Mouse (Mus musculus) neural tube, embryonic 15.5 days (tissue): ENCODE results near the gene Gm49450. TPM values are rescaled to one million over a fixed set of nuclear protein-coding genes. Genes with fewer than 3 reads are reported as not detected.
"Not testable (repeated sequence)": the region's sequence is repeated elsewhere in the genome, so short reads cannot be mapped to it uniquely, and the experiment has no call there.

Source experiments
- ATAC-seq: fragments of 200-750 bp; cut with Nextera tagmentation; 2 replicates; pipeline ENCODE4 v1.8.0; 2017; ENCODE audit warnings: mild to moderate bottlenecking, moderate TSS enrichment, moderate library complexity; ENCODE audit not compliant: low FRiP score
- H3K27ac ChIP-seq: fragments of 300-500 bp; sonication (generic); replicated peaks from 2 replicates; pipeline ENCODE4 v1.5.1; 2015; ENCODE audit warnings: mild to moderate bottlenecking, inconsistent platforms
- H3K27me3 ChIP-seq: fragments of 300-500 bp; sonication (generic); replicated peaks from 2 replicates; pipeline ENCODE4 v1.6.1; 2015; ENCODE audit warnings: inconsistent platforms
- H3K36me3 ChIP-seq: fragments of 300-500 bp; sonication (generic); 2 replicates; pipeline ENCODE4 v1.6.1; 2015; ENCODE audit warnings: inconsistent platforms
- H3K4me1 ChIP-seq: fragments of 300-500 bp; sonication (generic); 2 replicates; pipeline ENCODE4 v1.6.1; 2015; ENCODE audit warnings: inconsistent platforms
- H3K4me2 ChIP-seq: fragments of 300-500 bp; sonication (generic); 2 replicates; pipeline ENCODE4 v1.6.1; 2015; ENCODE audit warnings: inconsistent platforms, mild to moderate bottlenecking, moderate library complexity
- H3K4me3 ChIP-seq: fragments of 300-500 bp; sonication (generic); replicated peaks from 2 replicates; pipeline ENCODE4 v1.5.1; 2015; ENCODE audit warnings: mild to moderate bottlenecking, inconsistent platforms
- H3K9ac ChIP-seq: fragments of 300-500 bp; sonication (generic); replicated peaks from 2 replicates; pipeline ENCODE4 v1.6.1; 2015; ENCODE audit warnings: mild to moderate bottlenecking, inconsistent platforms
- H3K9me3 ChIP-seq: fragments of 300-500 bp; sonication (generic); replicated peaks from 2 replicates; pipeline ENCODE4 v1.6.1; 2016; ENCODE audit warnings: inconsistent platforms
- WGBS: fragments of 180-500 bp; shearing (Covaris S2); methylation state at CpG from one replicate; pipeline ENCODE4 v1.1.7; 2015; ENCODE audit warnings: mixed read lengths; 5-methylcytosine and 5-hydroxymethylcytosine counted together
- polyA plus RNA-seq: library from polyadenylated mRNA; unstranded; fragments of >200 nt; fragmentation: Nextera tagmentation; extraction: Ambion mirVana; gene quantifications from 2 replicates; pipeline ENCODE4 v1.2.1, GENCODE M21; 2015

Gene Gm49450
- polyA plus RNA-seq, 1 experiment from 2014 or later: not detected

DNA sequence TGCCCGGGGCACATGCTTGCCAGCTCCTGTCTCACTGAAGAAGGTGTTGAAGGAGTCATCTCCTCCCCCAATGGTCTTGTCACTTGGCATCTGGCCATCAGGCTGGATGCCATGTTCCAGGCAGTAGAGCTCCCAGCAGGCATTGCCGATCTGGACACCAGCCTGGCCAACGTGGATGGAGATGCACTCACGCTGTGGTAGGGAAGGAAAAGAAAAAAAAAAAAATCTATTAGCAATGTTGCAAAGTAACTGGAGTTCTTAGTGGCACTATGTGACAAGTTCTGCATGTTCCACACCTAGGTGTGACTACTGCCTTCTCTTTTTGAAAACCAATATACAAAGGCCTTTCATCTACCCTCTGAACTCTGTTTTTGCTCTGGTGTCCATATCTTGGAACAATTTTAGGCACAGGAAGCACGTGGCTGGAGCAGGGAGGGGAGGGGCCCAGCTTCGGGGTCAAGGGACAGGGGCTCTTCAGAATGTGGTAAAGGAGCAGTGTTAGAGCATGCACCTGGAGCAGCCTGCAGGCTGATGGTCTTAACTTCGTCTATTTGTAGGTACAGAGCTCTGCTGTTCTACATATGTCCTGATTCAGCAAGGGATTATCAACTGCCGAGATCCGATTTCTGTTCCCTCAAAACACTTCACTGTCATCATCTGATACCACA lies 20.2 kb downstream of the Gm49450 start:
- 18% methylated on average over 8 of the region's 9 CpGs for WGBS

DNA sequence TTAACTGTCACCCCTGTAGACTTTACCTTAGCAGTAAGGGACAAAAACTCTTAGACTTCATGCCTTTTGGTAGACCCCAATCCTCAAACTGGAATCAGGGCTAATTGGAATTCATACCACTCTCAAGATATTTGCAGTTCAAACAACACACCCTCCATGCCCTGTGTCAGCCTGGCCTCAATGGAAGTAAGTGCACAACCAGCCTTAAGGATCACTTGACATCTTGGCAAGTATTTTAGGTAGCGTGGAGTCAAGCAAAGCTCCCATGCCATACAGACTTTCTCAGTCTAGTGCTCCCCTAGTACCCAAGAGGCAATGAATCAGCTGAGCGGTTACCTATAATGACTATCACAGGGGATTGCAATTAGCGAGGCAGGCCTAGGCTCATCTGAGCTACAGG lies 22.4 kb downstream of the Gm49450 start:
- 57% methylated on average over 3 of the region's 3 CpGs for WGBS
- no peak overlapping the region for H3K27ac ChIP-seq

More for the DNA sequence above, 20.2 kb downstream of the Gm49450 start:
- not testable (repeated sequence) for H3K9me3 ChIP-seq, H3K36me3 ChIP-seq, ATAC-seq, H3K27me3 ChIP-seq
- Histone ChIP-seq H3K27ac (peak overlapping the region; percentile 99), H3K4me2 (peak overlapping the region; percentile 66), H3K4me3 (peak overlapping the region; percentile 72), H3K4me1 (peaks cover 36% of the 10 kb centered on the region), H3K9ac (peak overlapping the region; percentile 90)

DNA sequence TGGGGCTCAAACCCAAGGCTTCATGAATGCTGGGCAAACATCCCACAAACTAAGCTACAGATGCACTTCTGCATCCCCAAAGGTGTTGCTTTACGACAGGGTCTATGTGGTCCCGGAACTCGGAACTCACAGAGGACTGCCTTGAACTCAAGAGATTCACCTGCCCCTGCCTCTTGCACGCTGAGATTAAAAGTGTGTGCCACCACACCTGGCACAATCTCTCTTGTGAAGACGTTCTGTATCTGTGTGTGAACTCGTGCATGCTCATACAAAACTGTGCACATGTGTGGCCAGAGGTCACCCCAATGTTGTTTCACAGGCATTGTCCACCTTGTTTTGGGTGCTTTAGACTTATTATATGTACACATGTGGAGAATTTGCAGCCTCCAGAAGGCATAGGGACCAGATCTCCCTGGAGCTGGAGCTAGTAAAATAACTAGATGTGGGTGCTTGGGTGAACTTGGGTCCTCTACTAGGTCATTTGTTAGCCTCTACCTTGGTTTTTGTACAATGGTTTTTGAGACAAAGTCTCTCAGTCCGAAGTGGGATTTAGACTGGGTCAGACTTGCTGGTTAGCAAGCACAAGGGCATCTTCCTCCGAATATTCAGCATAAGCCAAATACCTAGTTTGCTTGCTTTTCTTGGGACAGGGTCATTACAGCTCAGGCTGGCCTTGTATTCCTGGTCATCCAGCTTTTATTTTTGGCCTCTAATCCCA lies 23.2 kb downstream of the Gm49450 start:
- Histone ChIP-seq H3K4me1 (peaks cover 27% of the 10 kb centered on the region), H3K4me3 (no peak overlapping the region), H3K9me3 (no peaks in the 10 kb centered on the region), H3K27me3 (no peaks in the 10 kb centered on the region), H3K36me3 (peaks cover 3% of the 10 kb centered on the region; the same call in 1 of the 2 replicates), H3K27ac (no peak overlapping the region), H3K4me2 (no peak overlapping the region), H3K9ac (no peak overlapping the region)
- 56% methylated on average over 8 of the region's 8 CpGs for WGBS
- ATAC-seq: no peak

More for the DNA sequence above, 22.4 kb downstream of the Gm49450 start:
- no peaks in the 10 kb centered on the region for H3K9me3 ChIP-seq
- H3K27me3 ChIP-seq: no peaks in the 10 kb centered on the region
- peak overlapping the region; percentile 25 for H3K4me2 ChIP-seq
- H3K4me1 ChIP-seq: peaks cover 35% of the 10 kb centered on the region
- no peak overlapping the region for H3K4me3 ChIP-seq
- ATAC-seq: no peak
- H3K36me3 ChIP-seq: peaks cover 3% of the 10 kb centered on the region; the same call in 1 of the 2 replicates
- peak overlapping the region; percentile 26; the same call in 1 of the 2 replicates for H3K9ac ChIP-seq

DNA sequence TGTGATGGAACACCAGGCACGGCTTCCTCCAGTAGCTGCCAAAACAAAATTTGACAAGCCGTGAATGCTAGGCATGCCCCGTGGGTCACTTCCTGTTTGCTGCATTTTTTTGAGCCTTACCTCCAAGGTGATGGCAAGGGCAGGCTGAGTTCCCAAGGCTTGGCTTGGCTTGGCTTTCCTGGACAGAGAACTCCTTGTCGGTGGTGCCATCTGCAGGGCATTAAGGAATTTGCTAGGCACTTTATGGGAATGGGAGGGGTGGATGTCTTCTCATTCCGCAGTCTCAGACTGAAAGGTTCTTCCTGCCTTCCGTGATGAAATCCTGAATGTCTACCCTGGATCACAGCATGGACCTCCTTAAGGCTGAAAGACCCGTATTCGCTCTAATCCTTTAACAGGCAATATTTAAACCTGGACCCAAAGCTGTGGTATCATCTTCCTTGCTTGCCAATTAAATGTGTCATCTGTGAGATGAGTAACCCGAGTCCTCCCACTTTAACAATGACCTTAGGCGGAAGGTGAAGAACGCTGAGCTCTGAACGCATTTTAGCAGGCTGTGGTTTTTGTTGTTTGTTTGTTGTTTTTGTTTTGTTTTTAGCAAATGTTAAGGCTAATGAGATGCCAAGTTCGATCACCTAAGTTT lies 24.6 kb downstream of the Gm49450 start:
- Histone ChIP-seq H3K27me3 (no peaks in the 10 kb centered on the region), H3K9me3 (no peaks in the 10 kb centered on the region), H3K27ac (no peak overlapping the region), H3K4me3 (no peak overlapping the region), H3K36me3 (peaks cover 3% of the 10 kb centered on the region; the same call in 1 of the 2 replicates), H3K4me2 (peak overlapping the region; percentile 22; the same call in 1 of the 2 replicates), H3K9ac (peak overlapping the region; percentile 31; the same call in 1 of the 2 replicates), H3K4me1 (peaks cover 25% of the 10 kb centered on the region)
- peak; percentile 54 for ATAC-seq
- 17% methylated on average over 13 of the region's 13 CpGs for WGBS

DNA sequence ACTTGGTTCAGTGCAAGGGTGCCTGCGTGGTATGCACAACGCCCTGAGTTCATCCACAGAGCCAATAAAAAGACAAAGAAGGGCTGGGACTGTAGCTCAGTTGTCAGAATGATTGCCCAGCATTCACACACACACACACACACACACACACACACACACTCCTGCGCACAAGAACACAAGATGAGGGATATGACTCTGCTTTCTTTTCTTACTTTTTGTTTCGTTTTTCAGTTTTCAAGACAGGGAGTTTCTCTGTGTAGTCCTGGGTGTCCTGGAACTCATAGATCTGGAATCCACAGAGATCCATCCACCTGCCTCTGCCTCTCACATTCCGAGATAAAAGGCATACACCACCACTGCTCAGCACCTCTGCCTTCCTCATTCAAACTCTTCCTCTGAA lies 25.8 kb downstream of the Gm49450 start:
- H3K27ac ChIP-seq: no peak overlapping the region
- H3K9ac ChIP-seq: no peak overlapping the region
- WGBS: 80% methylated on average over 5 of the region's 5 CpGs
- H3K9me3 ChIP-seq: no peaks in the 10 kb centered on the region
- peaks cover 3% of the 10 kb centered on the region; the same call in 1 of the 2 replicates for H3K36me3 ChIP-seq
- H3K4me3 ChIP-seq: no peak overlapping the region
- ATAC-seq: no peak
- no peaks in the 10 kb centered on the region for H3K27me3 ChIP-seq
- H3K4me2 ChIP-seq: no peak overlapping the region
- peaks cover 21% of the 10 kb centered on the region for H3K4me1 ChIP-seq

DNA sequence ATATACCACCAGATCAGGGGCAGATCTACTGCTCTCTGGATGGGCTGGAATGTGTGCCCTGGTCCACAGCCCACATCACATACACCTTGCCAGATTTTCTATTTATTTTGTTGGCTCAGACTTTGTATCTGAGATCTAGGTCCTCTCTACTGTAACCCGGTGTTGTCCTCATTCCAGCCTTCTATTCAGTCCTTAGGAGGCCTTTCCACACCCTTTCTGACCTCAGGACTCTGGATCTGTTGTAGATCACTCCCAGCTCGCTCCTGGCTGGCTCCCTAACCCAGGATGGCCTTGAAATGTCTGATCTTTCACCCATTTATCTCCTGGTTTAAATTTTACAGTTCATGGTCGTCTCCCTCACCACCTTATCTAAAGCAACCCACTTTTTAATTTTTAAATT lies 28.7 kb downstream of the Gm49450 start:
- Histone ChIP-seq H3K4me1 (peaks cover 9% of the 10 kb centered on the region), H3K9me3 (no peaks in the 10 kb centered on the region), H3K36me3 (no peaks in the 10 kb centered on the region), H3K27me3 (no peaks in the 10 kb centered on the region), H3K4me2 (no peak overlapping the region), H3K9ac (no peak overlapping the region), H3K27ac (no peak overlapping the region), H3K4me3 (no peak overlapping the region)
- ATAC-seq: no peak
- WGBS: 84% methylated on average over 3 of the region's 3 CpGs

DNA sequence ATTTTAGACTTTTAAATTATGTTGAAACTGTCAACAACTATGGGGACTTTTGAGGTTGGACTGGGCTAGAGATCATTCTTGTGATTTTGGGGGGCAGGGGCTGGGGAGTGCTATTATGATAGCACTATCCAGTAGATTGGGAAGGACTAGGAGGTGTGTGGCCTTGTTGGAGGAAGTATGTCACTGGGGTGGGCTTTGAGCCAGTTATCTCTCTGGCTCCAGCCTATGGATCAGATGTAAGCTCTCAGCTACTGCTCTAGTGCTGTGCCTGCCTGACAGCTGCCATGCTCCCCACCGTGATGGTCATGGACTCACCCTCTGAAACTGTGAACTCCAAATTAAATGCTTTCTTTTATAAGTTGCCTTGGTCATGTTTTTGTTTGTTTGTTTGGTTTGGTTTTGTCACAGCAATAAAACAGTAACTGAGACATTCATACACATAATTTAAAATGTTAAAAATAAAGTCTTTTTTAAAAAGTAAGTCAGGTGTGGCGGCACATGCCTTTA lies 30.3 kb downstream of the Gm49450 start:
- H3K9me3 ChIP-seq: no peaks in the 10 kb centered on the region
- H3K4me2 ChIP-seq: no peak overlapping the region
- no peak overlapping the region for H3K27ac ChIP-seq
- H3K36me3 ChIP-seq: no peaks in the 10 kb centered on the region
- peaks cover 6% of the 10 kb centered on the region for H3K4me1 ChIP-seq
- no peak overlapping the region for H3K9ac ChIP-seq
- 85% methylated on average over 2 of the region's 2 CpGs for WGBS
- no peak for ATAC-seq
- H3K4me3 ChIP-seq: no peak overlapping the region
- H3K27me3 ChIP-seq: no peaks in the 10 kb centered on the region

DNA sequence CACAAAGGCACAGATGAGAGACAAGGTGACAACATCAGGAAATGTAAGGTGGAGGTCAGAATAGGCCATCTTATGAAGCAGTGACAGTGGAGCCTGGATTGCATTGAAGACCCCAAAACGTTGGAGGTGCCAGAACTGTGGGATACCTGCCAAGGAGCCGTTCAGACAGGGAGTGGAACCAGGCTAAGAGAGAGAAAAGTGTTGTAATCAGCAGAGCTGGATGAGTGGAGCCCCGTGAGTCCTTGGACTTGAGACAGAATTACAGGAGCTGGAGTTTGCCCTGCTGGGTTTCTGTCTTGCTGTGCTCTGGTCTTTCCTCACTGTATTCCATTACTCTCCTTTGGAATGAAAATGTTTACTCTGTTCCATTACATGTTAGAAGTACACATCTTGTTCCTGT lies 30.8 kb downstream of the Gm49450 start:
- H3K36me3 ChIP-seq: no peaks in the 10 kb centered on the region
- 60% methylated on average over 3 of the region's 3 CpGs for WGBS
- no peak overlapping the region for H3K4me2 ChIP-seq
- no peaks in the 10 kb centered on the region for H3K27me3 ChIP-seq
- H3K9me3 ChIP-seq: no peaks in the 10 kb centered on the region
- no peak overlapping the region for H3K9ac ChIP-seq
- H3K4me1 ChIP-seq: peaks cover 6% of the 10 kb centered on the region
- H3K27ac ChIP-seq: no peak overlapping the region
- H3K4me3 ChIP-seq: no peak overlapping the region
- ATAC-seq: no peak

DNA sequence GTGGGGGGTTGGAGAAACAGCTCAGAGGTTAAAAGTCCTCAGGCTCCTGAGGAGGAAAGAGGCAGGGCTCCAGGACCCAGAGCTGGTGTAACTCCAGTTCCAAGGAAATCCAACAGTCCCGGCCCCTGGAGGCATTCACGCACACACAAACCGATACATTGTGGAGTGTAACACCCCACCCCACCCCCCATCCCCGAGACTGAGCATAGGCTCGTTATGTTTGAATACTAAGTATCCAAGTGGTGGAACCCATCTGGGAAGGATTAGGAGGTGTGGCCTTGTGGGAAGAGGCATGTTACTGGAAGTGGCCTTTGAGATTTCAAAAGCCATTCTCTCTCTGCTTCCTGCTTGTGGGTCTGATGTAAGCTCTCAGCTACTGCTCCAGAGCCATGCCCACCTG lies 31.8 kb downstream of the Gm49450 start:
- no peak for ATAC-seq
- Histone ChIP-seq H3K27ac (no peak overlapping the region), H3K9ac (no peak overlapping the region), H3K4me3 (no peak overlapping the region), H3K4me1 (peaks cover 12% of the 10 kb centered on the region), H3K4me2 (no peak overlapping the region), H3K9me3 (no peaks in the 10 kb centered on the region), H3K27me3 (no peaks in the 10 kb centered on the region), H3K36me3 (no peaks in the 10 kb centered on the region)
- 92% methylated on average over 5 of the region's 5 CpGs for WGBS

DNA sequence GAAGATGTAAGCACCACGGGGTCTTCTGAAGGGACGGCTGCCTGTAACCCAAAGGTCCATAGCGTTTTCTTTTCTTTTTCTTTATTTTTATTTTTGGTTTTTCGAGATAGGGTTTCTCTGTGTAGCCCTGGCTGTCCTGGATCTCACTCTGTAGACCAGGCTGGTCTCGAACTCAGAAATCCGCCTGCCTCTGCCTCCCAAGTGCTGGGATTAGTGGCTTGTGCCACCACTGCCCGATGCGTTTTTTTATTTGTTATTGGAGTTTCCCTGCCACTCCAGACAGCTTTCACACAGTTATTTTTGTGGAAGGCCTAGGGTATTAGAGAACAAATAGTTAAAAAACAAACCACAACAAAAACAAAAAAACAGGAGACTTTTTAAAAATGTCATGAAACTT lies 34.9 kb downstream of the Gm49450 start:
- not testable (repeated sequence) for H3K27me3 ChIP-seq, H3K9me3 ChIP-seq, ATAC-seq

DNA sequence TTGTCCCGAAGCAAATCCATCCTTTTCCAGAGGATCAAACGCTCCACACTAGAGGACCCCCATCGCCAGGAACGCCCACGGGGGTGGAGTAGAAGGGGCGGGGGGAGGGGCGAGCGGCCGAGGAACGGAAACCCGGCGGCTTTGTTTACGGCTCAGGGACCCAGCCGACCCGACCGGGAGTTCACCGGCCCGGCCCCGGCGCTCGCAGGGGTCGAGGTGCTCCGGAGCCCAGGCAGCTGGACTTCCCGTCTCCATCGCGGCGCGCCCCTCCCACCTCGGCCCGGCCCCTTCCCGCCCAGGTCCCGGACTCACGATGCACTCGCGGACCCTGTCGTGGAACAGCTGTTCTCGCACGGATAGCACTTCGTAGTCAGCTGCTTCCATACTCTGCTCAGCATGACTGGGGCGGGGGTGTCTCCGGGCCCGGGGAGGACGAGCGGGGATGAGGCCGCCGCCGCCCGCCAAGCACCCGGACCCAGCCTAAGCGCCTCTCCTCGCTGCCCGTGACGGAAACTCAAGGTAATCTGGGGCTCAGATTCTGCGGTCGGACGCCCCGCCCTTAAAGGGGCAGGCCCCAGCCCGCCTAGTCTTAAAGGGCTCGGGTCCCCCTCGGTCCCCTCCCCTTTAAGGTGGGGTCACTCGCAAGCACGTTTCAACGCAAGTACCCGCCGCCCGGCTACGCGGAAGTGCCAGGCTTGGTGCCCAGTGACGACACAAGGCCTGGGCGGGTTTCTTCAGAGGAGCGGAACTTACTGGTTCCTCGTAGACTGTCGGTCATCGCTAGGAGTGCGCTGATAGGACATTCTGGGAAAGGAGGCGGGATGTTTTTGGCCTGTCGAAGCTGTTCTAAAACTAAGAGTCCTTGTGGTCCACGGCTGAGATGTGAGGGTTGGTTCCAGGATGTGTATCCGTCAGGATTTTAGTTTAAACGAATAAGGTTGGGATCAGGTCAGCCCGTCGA lies 35.5 kb downstream of the Gm49450 start, which contains the start of gene Lmbr1l:
TSS of gene Lmbr1l (minus strand) at position 694 of the 961 bp plus-strand sequence.
- Histone ChIP-seq H3K9ac (peak within 1 kb of the TSS; percentile 83), H3K4me1 (peaks cover 30% of the 10 kb centered on the region), H3K9me3 (no peaks in the 10 kb centered on the region), H3K27me3 (no peaks in the 10 kb centered on the region), H3K4me2 (peak within 1 kb of the TSS; percentile 81), H3K27ac (peak within 1 kb of the TSS; percentile 97), H3K36me3 (peaks cover 5% of the 10 kb centered on the region), H3K4me3 (peak within 1 kb of the TSS; percentile 90)
- under 1% methylated on average over 76 of the region's 82 CpGs for WGBS
- peak; percentile 99 for ATAC-seq

More for the DNA sequence above, 34.9 kb downstream of the Gm49450 start:
- WGBS: 29% methylated on average over 8 of the region's 8 CpGs
- Histone ChIP-seq H3K4me3 (peak overlapping the region; percentile 90), H3K4me1 (peaks cover 30% of the 10 kb centered on the region), H3K27ac (peak overlapping the region; percentile 97), H3K9ac (peak overlapping the region; percentile 49), H3K4me2 (peak overlapping the region; percentile 81)
- H3K36me3 ChIP-seq: not testable (repeated sequence)
